Mouse (Mus musculus): ENCODE measurements around the gene Sft2d2. TPM values are rescaled to one million over a fixed set of nuclear protein-coding genes. Genes with fewer than 3 reads are reported as not detected.

Sft2d2 gene
- polyA plus RNA-seq, 1 experiment: 21.4 TPM

GRCm38 (mm10) chr1:165158841-165159240 is 35.4 kb downstream of the Sft2d2 start:
- Histone ChIP-seq H3K4me1 (ENCODE audit: control insufficient read depth, insufficient read depth, low read length) (no peaks in the 10 kb centered on the region), H3K4me3 (ENCODE audit: insufficient read depth, low read length) (no peak overlapping the region), H3K27ac (ENCODE audit: insufficient read depth, low read length) (no peak overlapping the region)
- TF ChIP-seq CTCF (IDR thresholded peaks at IDR 0.05; ENCODE audit: extremely low read depth, insufficient read depth, low read length): no peak
- TF ChIP-seq POLR2A (IDR thresholded peaks at IDR 0.05; ENCODE audit: extremely low read depth, insufficient read depth, low read length): no peak

- no peak overlapping the region for H3K4me3 ChIP-seq (ENCODE audit: insufficient read depth, low read length)
- TF ChIP-seq POLR2A (IDR thresholded peaks at IDR 0.05; ENCODE audit: extremely low read depth, insufficient read depth, low read length): no peak
- TF ChIP-seq CTCF (IDR thresholded peaks at IDR 0.05; ENCODE audit: extremely low read depth, insufficient read depth, low read length): no peak
- H3K27ac ChIP-seq (ENCODE audit: insufficient read depth, low read length): no peak overlapping the region
- H3K4me1 ChIP-seq (ENCODE audit: control insufficient read depth, insufficient read depth, low read length): no peaks in the 10 kb centered on the region
Measured at GRCm38 (mm10) chr1:165154162-165154561, 40.1 kb downstream of the Sft2d2 start.

- Histone ChIP-seq H3K4me3 (ENCODE audit: insufficient read depth, low read length) (no peak overlapping the region), H3K27ac (ENCODE audit: insufficient read depth, low read length) (no peak overlapping the region), H3K4me1 (ENCODE audit: control insufficient read depth, insufficient read depth, low read length) (no peaks in the 10 kb centered on the region)
- TF ChIP-seq CTCF (IDR thresholded peaks at IDR 0.05; ENCODE audit: extremely low read depth, insufficient read depth, low read length) (no peak), POLR2A (IDR thresholded peaks at IDR 0.05; ENCODE audit: extremely low read depth, insufficient read depth, low read length) (no peak)
Measured at GRCm38 (mm10) chr1:165151216-165151615, 43.0 kb downstream of the Sft2d2 start.

GRCm38 (mm10) chr1:165142343-165142916 is 51.8 kb downstream of the Sft2d2 start:
- no peak for TF ChIP-seq POLR2A (IDR thresholded peaks at IDR 0.05; ENCODE audit: extremely low read depth, insufficient read depth, low read length)
- no peak for TF ChIP-seq CTCF (IDR thresholded peaks at IDR 0.05; ENCODE audit: extremely low read depth, insufficient read depth, low read length)
- no peak overlapping the region for H3K27ac ChIP-seq (ENCODE audit: insufficient read depth, low read length)
- no peaks in the 10 kb centered on the region for H3K4me1 ChIP-seq (ENCODE audit: control insufficient read depth, insufficient read depth, low read length)
- H3K4me3 ChIP-seq (ENCODE audit: insufficient read depth, low read length): no peak overlapping the region

- TF ChIP-seq CTCF (IDR thresholded peaks at IDR 0.05; ENCODE audit: extremely low read depth, insufficient read depth, low read length) (no peak), POLR2A (IDR thresholded peaks at IDR 0.05; ENCODE audit: extremely low read depth, insufficient read depth, low read length) (no peak)
- Histone ChIP-seq H3K4me1 (ENCODE audit: control insufficient read depth, insufficient read depth, low read length) (no peaks in the 10 kb centered on the region), H3K27ac (ENCODE audit: insufficient read depth, low read length) (no peak overlapping the region), H3K4me3 (ENCODE audit: insufficient read depth, low read length) (no peak overlapping the region)
Measured at GRCm38 (mm10) chr1:165140227-165140626, 54.0 kb downstream of the Sft2d2 start.

- Histone ChIP-seq H3K4me3 (ENCODE audit: insufficient read depth, low read length) (no peak overlapping the region), H3K4me1 (ENCODE audit: control insufficient read depth, insufficient read depth, low read length) (peaks cover 2% of the 10 kb centered on the region; the same call in 1 of the 2 replicates), H3K27ac (ENCODE audit: insufficient read depth, low read length) (no peak overlapping the region)
- TF ChIP-seq POLR2A (IDR thresholded peaks at IDR 0.05; ENCODE audit: extremely low read depth, insufficient read depth, low read length): no peak
- no peak for TF ChIP-seq CTCF (IDR thresholded peaks at IDR 0.05; ENCODE audit: extremely low read depth, insufficient read depth, low read length)
Measured at GRCm38 (mm10) chr1:165133858-165134257, 60.4 kb downstream of the Sft2d2 start.

GRCm38 (mm10) chr1:165133279-165133678 is 61.0 kb downstream of the Sft2d2 start:
- peaks cover 2% of the 10 kb centered on the region; the same call in 1 of the 2 replicates for H3K4me1 ChIP-seq (ENCODE audit: control insufficient read depth, insufficient read depth, low read length)
- TF ChIP-seq CTCF (IDR thresholded peaks at IDR 0.05; ENCODE audit: extremely low read depth, insufficient read depth, low read length): no peak
- TF ChIP-seq POLR2A (IDR thresholded peaks at IDR 0.05; ENCODE audit: extremely low read depth, insufficient read depth, low read length): no peak

GRCm38 (mm10) chr1:165132187-165132877 is 61.9 kb downstream of the Sft2d2 start:
- H3K4me3 ChIP-seq (ENCODE audit: insufficient read depth, low read length): no peak overlapping the region
- peak; percentile 93 for TF ChIP-seq CTCF (IDR thresholded peaks at IDR 0.05; ENCODE audit: extremely low read depth, insufficient read depth, low read length)
- TF ChIP-seq POLR2A (IDR thresholded peaks at IDR 0.05; ENCODE audit: extremely low read depth, insufficient read depth, low read length): no peak
- H3K4me1 ChIP-seq (ENCODE audit: control insufficient read depth, insufficient read depth, low read length): peaks cover 2% of the 10 kb centered on the region; the same call in 1 of the 2 replicates
- no peak overlapping the region for H3K27ac ChIP-seq (ENCODE audit: insufficient read depth, low read length)

More at GRCm38 (mm10) chr1:165133279-165133678, 61.0 kb downstream of the Sft2d2 start:
- no peak overlapping the region for H3K4me3 ChIP-seq (ENCODE audit: insufficient read depth, low read length)
- H3K27ac ChIP-seq (ENCODE audit: insufficient read depth, low read length): no peak overlapping the region

GRCm38 (mm10) chr1:165129573-165129972 is 64.7 kb downstream of the Sft2d2 start:
- peaks cover 2% of the 10 kb centered on the region; the same call in 1 of the 2 replicates for H3K4me1 ChIP-seq (ENCODE audit: control insufficient read depth, insufficient read depth, low read length)
- no peak overlapping the region for H3K27ac ChIP-seq (ENCODE audit: insufficient read depth, low read length)
- no peak for TF ChIP-seq POLR2A (IDR thresholded peaks at IDR 0.05; ENCODE audit: extremely low read depth, insufficient read depth, low read length)
- no peak for TF ChIP-seq CTCF (IDR thresholded peaks at IDR 0.05; ENCODE audit: extremely low read depth, insufficient read depth, low read length)
- H3K4me3 ChIP-seq (ENCODE audit: insufficient read depth, low read length): no peak overlapping the region

Other genes starting within 250 kb of the Sft2d2 start
- gene Tbx19, start 33.7 kb downstream of the Sft2d2 start, polyA plus RNA-seq (2012; rRNA removed): 0.13 TPM in 1 of 2 replicates, not detected in the other
- 47.2 TPM in 2 replicates for gene Tiprl, start 42.6 kb upstream of the Sft2d2 start, polyA plus RNA-seq (2012; rRNA removed)
- 3.8 and 6.6 TPM in 2 replicates for gene Gpr161, start 101.4 kb upstream of the Sft2d2 start, polyA plus RNA-seq (2012; rRNA removed)